Mouse (Mus musculus): ENCODE results near the gene Bhlhb9.
"Not testable (repeated sequence)": the region's sequence is repeated elsewhere in the genome, so short reads cannot be mapped to it uniquely, and the experiment has no call there.

- not testable (repeated sequence) for TF ChIP-seq POLR2A (IDR thresholded peaks at IDR 0.05; ENCODE audit: insufficient read depth, low read depth, low read length); CTCF (IDR thresholded peaks at IDR 0.05)
Observed at GRCm38 (mm10) chrX:135795591-135796304, 1.6 kb upstream of the Bhlhb9 start.

Data from heart, adult 2 months (tissue).